Mouse (Mus musculus) midbrain, embryonic 10.5 days (tissue): ENCODE results near the gene Sstr2. TPM values are rescaled to one million over a fixed set of nuclear protein-coding genes. Genes with fewer than 3 reads are reported as not detected.
"Not testable (repeated sequence)": the region's sequence is repeated elsewhere in the genome, so short reads cannot be mapped to it uniquely, and the experiment has no call there.

Source experiments
- DNase-seq: peaks from one replicate; pipeline ENCODE4 v3.0.0-alpha.2; 2017; ENCODE audit warnings: low spot score
- H3K27ac ChIP-seq: fragments of 300-500 bp; sonication (generic); replicated peaks from 2 replicates; pipeline ENCODE4 v1.5.1; 2016; ENCODE audit warnings: mild to moderate bottlenecking
- H3K27me3 ChIP-seq: fragments of 300-500 bp; sonication (generic); 2 replicates; pipeline ENCODE4 v1.6.1; 2016; ENCODE audit warnings: low read depth, mild to moderate bottlenecking; ENCODE audit not compliant: poor library complexity, severe bottlenecking
- H3K36me3 ChIP-seq: fragments of 300-500 bp; sonication (generic); 2 replicates; pipeline ENCODE4 v1.6.1; 2016; ENCODE audit warnings: mild to moderate bottlenecking, moderate library complexity
- H3K4me1 ChIP-seq: fragments of 300-500 bp; sonication (generic); 2 replicates; pipeline ENCODE4 v1.6.1; 2016
- H3K4me3 ChIP-seq: fragments of 300-500 bp; sonication (generic); 2 replicates; pipeline ENCODE4 v1.5.1; 2016; ENCODE audit warnings: mild to moderate bottlenecking, moderate library complexity
- H3K9me3 ChIP-seq: fragments of 300-500 bp; sonication (generic); replicated peaks from 2 replicates; pipeline ENCODE4 v1.6.1; 2016; ENCODE audit warnings: mild to moderate bottlenecking
- WGBS: fragments of 180-500 bp; shearing (Covaris S2); methylation state at CpG from one replicate; pipeline ENCODE4 v1.1.7; 2016; 5-methylcytosine and 5-hydroxymethylcytosine counted together
- polyA plus RNA-seq: library from polyadenylated mRNA; unstranded; fragments of >200 nt; fragmentation: Nextera tagmentation; extraction: Ambion mirVana; gene quantifications from 2 replicates; pipeline ENCODE4 v1.2.1, GENCODE M21; 2016

The Sstr2 gene
- polyA plus RNA-seq, 1 experiment from 2014 or later, result 5.3 TPM

DNA sequence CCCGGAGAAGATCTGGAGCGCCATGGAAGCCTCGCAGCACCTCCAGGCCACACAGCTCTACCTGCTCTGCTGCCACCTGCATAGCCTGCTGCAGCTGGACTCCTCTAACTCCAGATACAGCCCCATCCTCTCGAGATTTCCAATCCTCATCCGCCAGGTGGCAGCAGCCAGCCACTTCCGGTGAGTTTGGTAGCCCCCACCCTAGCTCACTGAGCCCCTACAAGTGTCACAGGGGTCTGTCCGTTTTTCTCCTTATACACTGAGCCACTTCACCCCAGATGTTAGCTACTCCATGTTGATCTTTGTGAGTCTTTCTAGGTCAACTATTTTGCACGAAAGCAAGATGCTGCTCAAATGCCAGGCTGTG lies 32.7 kb downstream of the Sstr2 start:
- H3K27me3 ChIP-seq, result peaks cover 5% of the 10 kb centered on the region; the same call in 1 of the 2 replicates
- peaks cover 54% of the 10 kb centered on the region for H3K36me3 ChIP-seq
- H3K27ac ChIP-seq, result peak overlapping the region; percentile 43

DNA sequence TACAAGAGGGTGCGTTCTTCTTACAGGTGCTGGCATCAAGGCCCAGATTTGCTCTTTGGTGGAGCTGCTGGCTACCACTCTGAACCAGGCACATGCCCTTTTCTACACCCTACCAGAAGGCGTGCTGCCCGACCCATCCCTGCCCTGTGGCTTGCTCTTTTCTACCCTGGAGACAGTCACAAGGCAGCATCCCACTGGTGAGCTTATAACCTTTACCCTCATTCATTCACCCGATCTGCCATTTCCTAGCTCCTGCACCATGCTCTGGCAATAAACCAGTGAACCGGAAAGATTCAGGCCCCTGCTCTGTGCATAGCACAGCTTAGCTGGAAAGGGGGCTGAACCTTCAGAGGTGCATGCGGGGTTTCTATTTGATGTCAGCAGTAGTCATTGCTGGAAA lies 33.4 kb downstream of the Sstr2 start:
- H3K9me3 ChIP-seq, result no peaks in the 10 kb centered on the region
- H3K4me3 ChIP-seq, result no peak overlapping the region
- H3K27me3 ChIP-seq, result peaks cover 5% of the 10 kb centered on the region; the same call in 1 of the 2 replicates
- DNase-seq, result no peak
- H3K4me1 ChIP-seq, result peaks cover 48% of the 10 kb centered on the region
- 93% methylated on average over 6 of the region's 6 CpGs for WGBS
- H3K36me3 ChIP-seq, result peaks cover 60% of the 10 kb centered on the region
- H3K27ac ChIP-seq, result 0 out of 2 replicates have a peak overlapping the region, but pooled peaks have one; percentile 43

More for the DNA sequence above, 32.7 kb downstream of the Sstr2 start:
- H3K4me1 ChIP-seq, result peaks cover 48% of the 10 kb centered on the region
- H3K9me3 ChIP-seq, result no peaks in the 10 kb centered on the region
- peak; percentile 61 for DNase-seq
- 42% methylated on average over 8 of the region's 8 CpGs for WGBS
- H3K4me3 ChIP-seq, result no peak overlapping the region

DNA sequence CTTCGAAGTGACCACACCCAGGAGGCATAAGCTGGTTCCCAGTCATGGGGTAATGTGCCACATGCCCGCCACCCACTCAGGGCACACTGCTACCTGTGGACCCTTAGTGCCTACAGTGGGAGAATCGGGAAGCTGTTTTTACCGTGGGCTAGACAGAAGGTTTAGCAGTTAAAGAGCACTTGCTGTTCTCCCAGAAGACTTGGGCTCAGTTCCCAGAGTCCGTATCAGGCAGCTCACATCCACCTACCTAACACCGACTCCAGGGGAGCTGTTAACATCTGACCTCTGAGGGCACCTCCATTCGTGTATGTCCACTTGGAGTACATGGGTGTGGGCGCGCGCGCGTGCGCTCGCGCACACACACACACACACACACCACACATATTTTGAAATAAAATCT lies 35.0 kb downstream of the Sstr2 start:
- no peak for DNase-seq
- Histone ChIP-seq H3K27ac (no peak overlapping the region), H3K27me3 (no peaks in the 10 kb centered on the region), H3K36me3 (peaks cover 76% of the 10 kb centered on the region), H3K4me3 (no peak overlapping the region), H3K9me3 (no peaks in the 10 kb centered on the region), H3K4me1 (peaks cover 35% of the 10 kb centered on the region)
- WGBS, result 94% methylated on average over 15 of the region's 15 CpGs

DNA sequence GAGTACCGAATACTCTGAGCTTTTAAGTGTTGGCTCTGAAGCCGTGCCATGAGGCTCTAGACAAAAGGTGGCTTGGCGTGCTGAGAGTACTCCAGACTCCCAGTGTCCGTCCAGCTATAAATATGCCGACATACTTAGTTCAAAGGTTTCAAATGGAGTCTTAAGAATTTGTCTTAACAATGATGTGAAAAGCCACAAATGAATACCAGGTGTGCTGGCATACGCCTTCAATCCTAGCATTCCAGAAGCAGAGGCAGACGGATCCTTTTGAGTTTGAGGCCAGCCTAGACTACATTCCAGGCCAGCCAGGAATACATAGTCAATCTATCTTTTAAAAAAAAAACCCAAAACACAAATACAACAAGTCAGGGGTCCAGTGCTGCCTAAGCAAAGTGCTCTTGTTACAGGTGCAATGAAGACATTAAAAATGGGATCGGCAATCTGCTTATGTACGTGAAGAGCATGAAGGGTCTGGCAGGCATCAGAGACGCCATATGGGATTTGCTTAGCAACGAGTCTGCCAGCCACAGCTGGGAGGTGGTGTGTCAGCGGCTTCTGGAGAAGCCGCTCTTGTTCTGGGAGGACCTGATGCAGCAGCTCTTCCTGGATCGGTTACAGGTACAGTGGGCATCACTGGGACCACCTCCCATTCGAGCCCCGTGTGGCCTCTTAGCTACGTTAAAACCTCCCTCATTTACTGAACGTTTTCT lies 35.6 kb downstream of the Sstr2 start:
- no peak for DNase-seq
- Histone ChIP-seq H3K4me1 (peaks cover 32% of the 10 kb centered on the region), H3K27ac (no peak overlapping the region), H3K4me3 (no peak overlapping the region), H3K9me3 (no peaks in the 10 kb centered on the region), H3K36me3 (peaks cover 82% of the 10 kb centered on the region), H3K27me3 (no peaks in the 10 kb centered on the region)
- WGBS, result 88% methylated on average over 18 of the region's 18 CpGs

DNA sequence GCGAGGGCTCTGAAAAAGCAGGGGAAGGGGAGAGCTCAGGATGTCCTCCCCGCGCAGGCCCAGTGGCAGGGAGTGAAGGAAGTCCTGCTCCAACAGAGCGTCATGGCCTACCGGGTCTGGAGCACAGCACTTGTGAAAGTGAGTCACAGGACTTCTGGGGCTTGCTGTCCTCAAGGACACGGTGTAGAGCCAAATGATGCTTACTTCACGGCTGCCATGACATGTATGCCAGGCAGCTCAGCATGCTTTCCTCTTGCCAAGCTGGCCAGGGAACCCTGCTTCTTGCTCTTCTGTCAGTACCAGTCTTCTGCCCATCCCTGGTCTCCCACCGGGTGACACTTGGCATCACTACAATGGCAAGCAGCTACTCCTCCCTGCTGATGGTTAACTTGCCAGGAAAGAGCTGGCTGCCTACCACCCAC lies 37.4 kb downstream of the Sstr2 start:
- Histone ChIP-seq H3K36me3 (peaks cover 100% of the 10 kb centered on the region), H3K27me3 (no peaks in the 10 kb centered on the region), H3K9me3 (no peaks in the 10 kb centered on the region), H3K4me3 (no peak overlapping the region), H3K27ac (no peak overlapping the region), H3K4me1 (peaks cover 16% of the 10 kb centered on the region)
- DNase-seq, result no peak
- WGBS, result 91% methylated on average over 8 of the region's 8 CpGs

DNA sequence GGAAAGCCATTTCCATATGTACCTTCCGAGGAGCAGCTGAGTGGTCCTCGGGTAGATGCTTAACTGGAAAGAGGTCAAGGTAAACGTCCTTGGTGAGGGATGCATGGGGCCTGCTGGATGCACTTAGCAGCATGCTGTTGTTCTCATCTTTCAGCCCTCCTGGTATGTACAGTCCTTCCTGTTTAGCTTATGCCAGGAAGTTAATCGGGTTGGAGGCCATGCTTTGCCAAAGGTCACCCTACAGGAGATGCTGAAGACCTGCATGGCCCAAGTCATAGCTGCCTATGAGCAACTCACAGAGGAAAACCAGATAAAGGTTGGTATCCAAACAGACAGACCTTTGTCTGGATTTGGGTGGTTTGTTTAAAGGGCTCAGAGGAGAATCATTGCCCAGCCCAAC lies 38.1 kb downstream of the Sstr2 start:
- H3K27me3 ChIP-seq, result no peaks in the 10 kb centered on the region
- 75% methylated on average over 4 of the region's 4 CpGs for WGBS
- H3K9me3 ChIP-seq, result no peaks in the 10 kb centered on the region
- H3K27ac ChIP-seq, result no peak overlapping the region
- peaks cover 100% of the 10 kb centered on the region for H3K36me3 ChIP-seq
- no peak overlapping the region for H3K4me3 ChIP-seq
- H3K4me1 ChIP-seq, result peaks cover 9% of the 10 kb centered on the region
- DNase-seq, result no peak

DNA sequence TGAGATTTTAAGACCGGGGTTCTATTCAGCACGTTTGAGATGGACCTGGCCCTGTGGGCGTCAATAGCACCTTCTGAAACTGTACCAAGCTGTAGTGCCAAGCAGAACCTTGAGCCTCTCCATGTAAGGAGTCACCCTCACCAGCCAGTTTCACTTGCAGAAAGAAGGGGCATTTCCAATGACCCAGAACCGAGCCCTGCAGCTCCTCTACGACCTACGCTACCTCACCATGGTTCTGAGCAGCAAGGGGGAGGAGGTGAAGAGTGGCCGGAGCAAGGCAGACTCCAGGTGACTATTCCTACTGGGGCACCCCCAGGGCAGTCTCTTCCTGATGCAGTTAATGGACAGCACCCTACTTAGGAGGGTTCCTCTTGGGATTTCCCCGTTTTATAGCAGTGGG lies 39.2 kb downstream of the Sstr2 start:
- Histone ChIP-seq H3K27ac (no peak overlapping the region), H3K4me3 (no peak overlapping the region), H3K9me3 (no peaks in the 10 kb centered on the region), H3K36me3 (peaks cover 100% of the 10 kb centered on the region), H3K27me3 (no peaks in the 10 kb centered on the region), H3K4me1 (no peaks in the 10 kb centered on the region)
- no peak for DNase-seq
- 93% methylated on average over 8 of the region's 8 CpGs for WGBS

DNA sequence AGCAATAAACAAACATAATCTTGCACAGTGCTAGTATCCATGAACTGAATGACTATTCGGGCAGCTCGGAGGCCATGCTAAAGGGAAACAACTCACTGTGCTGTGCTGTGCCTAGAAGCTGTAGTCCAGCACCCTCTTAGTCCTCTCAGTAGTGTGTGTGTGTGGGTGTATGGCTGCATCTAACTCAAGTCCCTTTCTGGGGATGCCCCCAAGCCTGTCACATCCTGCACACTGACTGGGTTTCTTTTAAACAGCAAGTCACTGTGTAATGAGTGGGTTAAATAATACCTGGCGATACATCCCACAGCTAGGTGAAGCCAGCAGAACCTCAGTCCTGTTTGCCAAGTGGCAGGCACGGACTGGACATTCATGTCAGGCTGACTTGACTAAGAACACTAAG lies 39.6 kb downstream of the Sstr2 start:
- Histone ChIP-seq H3K27ac (no peak overlapping the region), H3K36me3 (peaks cover 100% of the 10 kb centered on the region)
- whole genome bisulfite sequencing, result 91% methylated on average over 4 of the region's 4 CpGs

DNA sequence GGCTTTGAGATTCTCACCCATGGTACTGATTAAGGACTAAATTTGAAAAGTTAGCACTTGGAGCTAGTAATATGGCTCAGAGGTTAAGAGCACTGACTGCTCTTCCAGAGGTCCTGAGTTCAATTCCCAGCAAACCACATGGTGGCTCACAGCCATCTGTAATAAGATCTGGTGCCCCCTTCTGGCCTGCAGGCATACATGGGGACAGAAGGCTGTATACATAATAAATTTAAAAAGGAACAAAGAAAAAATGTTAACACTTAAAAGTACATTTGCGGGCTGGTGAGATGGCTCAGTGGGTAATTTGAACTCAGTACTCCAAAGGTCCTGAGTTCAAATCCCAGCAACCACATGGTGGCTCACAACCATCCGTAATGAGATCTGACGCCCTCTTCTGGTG lies 41.1 kb downstream of the Sstr2 start:
- H3K9me3 ChIP-seq, H3K27ac ChIP-seq, DNase-seq, H3K4me1 ChIP-seq, H3K4me3 ChIP-seq, H3K27me3 ChIP-seq: not testable (repeated sequence)
- 97% methylated on average over 3 of the region's 3 CpGs for WGBS
- H3K36me3 ChIP-seq, result peaks cover 99% of the 10 kb centered on the region

More for the DNA sequence above, 39.6 kb downstream of the Sstr2 start:
- no peaks in the 10 kb centered on the region for H3K27me3 ChIP-seq
- no peaks in the 10 kb centered on the region for H3K9me3 ChIP-seq
- no peaks in the 10 kb centered on the region for H3K4me1 ChIP-seq
- DNase-seq, result no peak
- no peak overlapping the region for H3K4me3 ChIP-seq

DNA sequence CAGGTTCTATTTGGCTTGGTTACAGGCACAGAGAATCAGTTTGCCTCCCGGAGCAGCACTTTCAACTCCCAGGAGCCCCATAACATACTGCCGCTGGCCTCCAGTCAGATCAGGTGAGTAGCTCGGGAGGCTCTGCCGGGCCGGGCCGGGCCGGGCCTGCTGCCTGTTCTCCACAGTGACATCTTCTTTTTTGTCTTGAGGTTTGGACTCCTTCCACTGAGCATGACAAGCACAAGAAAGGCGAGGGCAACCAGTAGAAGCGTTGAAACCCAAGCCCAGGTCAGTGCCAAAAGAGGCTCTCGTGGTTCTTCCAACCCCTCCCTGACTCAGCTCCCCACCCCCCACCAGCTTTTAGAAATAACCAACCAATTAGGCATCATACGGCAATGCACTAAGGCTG lies 41.8 kb downstream of the Sstr2 start:
- DNase-seq, result no peak
- WGBS, result 95% methylated on average over 11 of the region's 11 CpGs
- Histone ChIP-seq H3K9me3 (no peaks in the 10 kb centered on the region), H3K4me3 (no peak overlapping the region), H3K27ac (no peak overlapping the region), H3K36me3 (peaks cover 94% of the 10 kb centered on the region), H3K27me3 (no peaks in the 10 kb centered on the region), H3K4me1 (no peaks in the 10 kb centered on the region)

DNA sequence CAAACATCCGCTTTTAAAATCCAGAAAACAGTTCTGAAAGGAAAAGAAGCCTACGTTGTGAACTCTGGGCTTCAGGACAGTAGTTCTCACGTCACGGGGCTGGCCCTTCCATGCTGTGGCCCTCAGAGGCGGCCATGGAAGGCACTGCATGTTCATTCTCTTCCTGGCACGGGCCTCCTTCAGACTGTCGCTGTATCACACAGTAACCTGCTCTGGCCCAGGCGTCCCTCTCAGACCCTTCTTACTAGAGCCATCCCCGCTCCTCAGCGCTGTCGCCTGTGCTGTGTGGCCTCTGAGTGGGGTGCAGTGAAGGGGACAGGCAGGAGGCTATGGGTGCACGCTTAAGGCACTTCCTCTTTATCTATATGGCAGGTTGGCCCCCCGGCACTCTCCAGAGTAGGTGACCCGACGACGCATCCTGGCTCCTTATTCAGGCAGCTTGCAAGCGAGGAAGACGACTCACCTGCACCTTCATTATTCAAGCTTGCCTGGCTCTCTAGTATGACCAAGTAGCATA lies 42.8 kb downstream of the Sstr2 start:
- Histone ChIP-seq H3K4me1 (peaks cover 4% of the 10 kb centered on the region), H3K4me3 (no peak overlapping the region), H3K27me3 (no peaks in the 10 kb centered on the region), H3K9me3 (no peaks in the 10 kb centered on the region), H3K27ac (no peak overlapping the region), H3K36me3 (peaks cover 89% of the 10 kb centered on the region)
- WGBS, result 95% methylated on average over 18 of the region's 18 CpGs
- no peak for DNase-seq

DNA sequence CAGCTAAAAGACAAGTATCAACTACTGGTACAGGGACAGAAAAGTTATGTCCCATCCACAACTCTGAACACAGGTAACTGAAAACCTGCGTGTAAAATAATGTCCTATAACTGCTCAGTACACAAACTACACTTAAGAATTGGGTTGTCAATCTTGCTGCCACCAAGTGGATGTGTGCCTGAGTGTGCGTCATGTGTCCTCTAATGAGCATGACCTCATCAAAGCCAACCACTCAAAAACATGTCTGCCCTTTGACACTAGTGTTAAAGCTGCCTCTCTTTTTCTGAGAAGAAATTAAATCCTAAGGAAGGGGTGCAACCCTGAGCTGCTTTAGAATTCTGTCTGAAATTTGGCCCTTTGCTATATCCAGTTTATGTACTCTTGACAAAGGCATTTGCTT lies 45.1 kb downstream of the Sstr2 start:
- Histone ChIP-seq H3K36me3 (peaks cover 88% of the 10 kb centered on the region), H3K27me3 (no peaks in the 10 kb centered on the region), H3K4me1 (peaks cover 15% of the 10 kb centered on the region), H3K27ac (no peak overlapping the region), H3K4me3 (no peak overlapping the region), H3K9me3 (no peaks in the 10 kb centered on the region)
- 79% methylated on average over 2 of the region's 2 CpGs for WGBS
- DNase-seq, result no peak

DNA sequence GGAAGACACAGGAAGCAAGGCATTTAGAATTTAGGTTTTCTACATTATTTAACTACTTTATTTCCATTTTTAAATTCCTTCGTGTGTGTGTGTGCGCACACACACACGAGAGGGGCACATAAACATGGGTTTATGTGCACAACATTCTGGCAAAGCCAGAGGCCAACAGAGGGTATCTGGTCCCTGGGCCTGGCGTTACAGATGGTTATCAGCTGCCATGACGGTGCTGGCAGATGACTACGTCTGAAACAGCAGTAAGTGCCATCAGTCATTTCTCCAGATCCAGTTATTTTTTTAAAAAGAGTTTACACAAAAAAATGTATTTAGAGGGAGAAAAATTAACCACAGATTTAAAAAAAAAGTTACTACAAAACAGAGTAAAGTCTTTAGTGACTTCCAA lies 47.1 kb downstream of the Sstr2 start:
- peaks cover 86% of the 10 kb centered on the region for H3K36me3 ChIP-seq
- 95% methylated on average over 6 of the region's 6 CpGs for WGBS
- peaks cover 15% of the 10 kb centered on the region for H3K4me1 ChIP-seq
- H3K4me3 ChIP-seq, result no peak overlapping the region
- H3K27ac ChIP-seq, result no peak overlapping the region
- H3K27me3 ChIP-seq, result no peaks in the 10 kb centered on the region
- DNase-seq, result no peak
- no peaks in the 10 kb centered on the region for H3K9me3 ChIP-seq
